Mouse (Mus musculus) kidney, postnatal 25 days (tissue): ENCODE measurements around the gene Dnajc7.

Source experiments
- DNase-seq, 2 experiments: peaks; one replicate each; pipeline ENCODE4 v3.0.0; 2021; ENCODE audit warnings: mixed read lengths in 2 of 2

Dnajc7 gene

GRCm38 (mm10) chr11:100579116-100579799 lies 40.7 kb downstream of the Dnajc7 start:
- no peak for DNase-seq

GRCm38 (mm10) chr11:100577852-100578599 lies 41.9 kb downstream of the Dnajc7 start:
- DNase-seq: no peak

DNA sequence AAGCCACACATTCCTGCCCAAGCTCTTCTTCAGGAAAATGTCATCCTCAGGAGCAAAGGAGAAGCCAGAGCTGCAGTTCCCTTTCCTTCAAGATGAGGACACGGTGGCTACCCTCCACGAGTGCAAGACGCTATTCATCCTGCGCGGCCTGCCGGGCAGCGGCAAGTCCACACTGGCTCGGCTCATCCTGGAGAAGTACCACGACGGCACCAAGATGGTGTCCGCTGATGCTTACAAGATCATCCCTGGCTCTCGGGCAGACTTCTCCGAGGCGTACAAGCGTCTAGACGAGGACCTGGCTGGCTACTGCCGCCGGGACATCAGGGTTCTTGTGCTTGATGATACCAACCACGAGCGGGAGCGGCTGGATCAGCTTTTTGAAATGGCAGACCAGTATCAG lies 43.7 kb downstream of the Dnajc7 start:
- DNase-seq: no peak

DNA sequence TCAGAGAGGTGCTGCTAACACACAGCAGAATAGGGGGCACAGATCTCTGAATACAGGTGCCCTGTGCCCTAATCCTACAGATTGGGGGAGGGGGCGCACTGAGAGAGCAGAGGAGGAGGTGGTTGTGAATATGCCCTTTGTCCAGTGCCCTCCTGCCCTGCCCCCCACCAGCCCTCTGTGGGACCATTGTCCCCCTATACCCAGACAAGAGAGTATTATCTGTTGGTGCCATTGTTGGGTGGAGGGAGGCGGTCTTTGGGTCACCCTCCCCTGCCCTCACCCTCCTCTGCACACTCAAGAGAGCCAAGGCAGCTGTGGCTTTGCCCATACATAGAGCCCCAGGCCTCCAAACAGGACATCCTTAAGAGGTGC lies 44.5 kb downstream of the Dnajc7 start:
- no peak for DNase-seq

- DNase-seq: peak; percentile 87 to 91
Measured at GRCm38 (mm10) chr11:100574708-100575483, 45.1 kb downstream of the Dnajc7 start, which contains the start of gene Cnp. TSS of gene Cnp (plus strand) at chr11:100574904.

DNA sequence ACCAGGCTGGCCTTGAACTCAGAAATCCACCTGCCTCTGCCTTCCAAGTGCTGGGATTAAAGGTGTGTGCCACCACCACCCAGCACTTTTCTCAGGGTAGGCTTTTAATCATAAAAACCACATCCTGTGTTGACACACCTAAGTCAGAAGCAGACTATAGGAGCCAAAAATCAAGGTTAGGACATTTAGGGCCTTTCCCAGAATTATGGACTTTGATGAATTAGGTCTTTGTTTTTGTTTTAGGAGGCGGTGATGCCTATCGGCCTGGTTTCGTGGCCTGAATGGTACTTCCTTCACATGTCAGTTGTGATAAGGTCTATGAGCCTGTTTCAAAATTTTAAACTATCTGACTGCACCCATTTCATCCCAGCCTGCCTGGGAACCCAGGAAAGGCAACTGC lies 45.8 kb downstream of the Dnajc7 start:
- DNase-seq: no peak

GRCm38 (mm10) chr11:100571202-100571567 lies 48.8 kb downstream of the Dnajc7 start:
- no peak for DNase-seq

DNA sequence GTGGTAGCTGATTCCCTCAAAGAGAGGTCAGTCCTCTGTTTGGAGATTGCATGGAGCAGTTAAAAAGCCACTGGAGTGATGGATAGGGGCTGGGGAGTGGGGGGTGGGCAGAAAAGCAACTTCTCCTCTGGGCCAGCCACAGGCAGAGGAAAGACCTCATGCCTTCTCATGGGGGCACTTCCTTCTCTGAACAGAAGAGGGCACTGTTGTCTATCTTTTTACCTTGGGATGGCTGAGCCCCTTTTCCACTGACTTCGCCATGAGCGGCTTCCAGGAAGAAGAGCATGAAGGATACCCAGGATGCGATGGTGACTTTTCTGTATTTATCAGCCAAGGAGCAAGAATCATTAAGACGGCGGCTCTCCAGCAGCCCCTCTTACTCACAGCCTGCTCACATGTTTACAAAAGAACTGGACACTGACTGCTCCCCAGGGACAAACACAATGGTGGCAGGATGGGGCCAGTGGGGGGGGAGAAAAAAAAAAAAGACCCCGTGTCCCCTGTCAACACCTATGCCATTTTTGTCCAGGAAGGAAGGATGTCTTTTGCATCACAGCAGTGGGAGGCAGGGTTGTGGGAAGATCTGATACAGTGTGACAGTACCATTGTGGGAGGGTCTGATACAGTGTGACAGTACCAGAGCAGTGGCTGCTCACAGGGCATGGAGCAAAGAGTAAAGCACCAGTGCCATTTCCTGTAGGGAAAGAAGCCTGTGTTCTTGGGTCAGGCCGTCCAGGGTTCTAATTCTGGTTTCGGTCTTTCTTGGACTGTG lies 49.4 kb downstream of the Dnajc7 start:
- peak; percentile 65 to 86 for DNase-seq

DNA sequence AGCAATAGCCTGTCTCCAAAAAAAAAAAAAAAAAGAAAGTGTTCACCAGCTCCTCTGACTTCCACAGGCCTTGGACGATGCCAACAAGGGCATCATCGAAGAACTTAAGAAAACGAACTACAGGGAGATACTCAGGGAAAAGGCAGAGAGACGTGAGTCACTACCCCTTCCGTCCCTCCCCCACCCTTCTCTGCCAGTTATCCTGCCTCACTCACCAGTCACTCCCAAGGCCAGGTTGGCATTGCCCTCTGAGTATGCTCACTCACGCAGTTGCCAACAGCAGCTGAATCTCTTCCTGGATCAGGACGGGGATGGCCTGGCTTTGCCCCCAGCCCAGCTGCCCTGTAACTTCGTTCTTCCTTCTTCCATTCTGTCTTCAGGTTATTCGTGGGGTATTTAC lies 50.2 kb downstream of the Dnajc7 start:
- DNase-seq: no peak

GRCm38 (mm10) chr11:100568692-100569091 lies 51.3 kb downstream of the Dnajc7 start:
- no peak for DNase-seq

- peak; percentile 67 to 83 for DNase-seq
Measured at GRCm38 (mm10) chr11:100567815-100568245, 52.1 kb downstream of the Dnajc7 start.

DNA sequence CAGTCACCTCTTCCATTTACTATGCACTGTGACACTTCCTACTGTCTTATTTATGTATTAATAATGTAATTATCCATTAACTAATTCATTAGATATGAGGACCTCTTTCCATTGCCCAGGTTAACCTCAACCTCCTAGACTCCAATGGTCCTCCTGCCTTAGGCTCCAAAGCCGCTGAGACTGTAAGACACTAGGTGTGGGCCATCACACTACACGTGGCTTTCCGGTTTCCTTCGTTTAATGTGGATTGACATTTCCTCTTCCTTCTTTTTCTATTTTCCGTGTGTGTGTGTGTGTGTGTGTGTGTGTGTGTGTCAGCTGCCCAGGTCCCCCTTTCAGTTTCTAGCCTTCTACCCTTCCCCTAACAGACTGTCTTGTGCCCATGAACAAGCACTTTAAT lies 52.7 kb downstream of the Dnajc7 start:
- DNase-seq: no peak

DNA sequence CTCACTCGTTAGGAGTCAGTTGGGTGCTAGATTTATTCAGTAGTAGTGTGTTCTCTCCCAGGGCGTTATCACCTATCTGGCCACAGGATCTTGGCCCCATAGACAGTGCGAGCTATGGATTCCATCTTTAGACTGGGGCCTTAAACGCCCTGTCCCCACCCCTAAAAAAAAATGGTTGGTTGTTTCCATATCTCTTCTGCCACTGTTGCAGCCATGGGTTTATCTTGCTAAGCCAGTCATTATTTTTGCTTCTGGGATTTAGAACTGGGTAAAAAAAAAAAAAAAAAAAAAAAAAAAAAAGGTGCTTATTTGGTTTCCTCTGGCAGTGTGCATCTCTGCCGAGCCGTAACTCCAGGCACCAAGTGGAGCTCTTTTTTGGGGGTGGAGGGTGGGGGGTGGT lies 55.3 kb downstream of the Dnajc7 start:
- DNase-seq: no peak

GRCm38 (mm10) chr11:100564297-100564696 lies 55.7 kb downstream of the Dnajc7 start:
- DNase-seq: no peak

GRCm38 (mm10) chr11:100561748-100562147 lies 58.2 kb downstream of the Dnajc7 start:
- no peak for DNase-seq

- DNase-seq: no peak
Measured at GRCm38 (mm10) chr11:100559476-100559875, 60.5 kb downstream of the Dnajc7 start.

GRCm38 (mm10) chr11:100557563-100557962 lies 62.4 kb downstream of the Dnajc7 start:
- DNase-seq: no peak

- peak; percentile 73 to 76 for DNase-seq
Measured at GRCm38 (mm10) chr11:100555583-100555982, 64.4 kb downstream of the Dnajc7 start.

GRCm38 (mm10) chr11:100552842-100553241 lies 67.1 kb downstream of the Dnajc7 start:
- DNase-seq: no peak

DNA sequence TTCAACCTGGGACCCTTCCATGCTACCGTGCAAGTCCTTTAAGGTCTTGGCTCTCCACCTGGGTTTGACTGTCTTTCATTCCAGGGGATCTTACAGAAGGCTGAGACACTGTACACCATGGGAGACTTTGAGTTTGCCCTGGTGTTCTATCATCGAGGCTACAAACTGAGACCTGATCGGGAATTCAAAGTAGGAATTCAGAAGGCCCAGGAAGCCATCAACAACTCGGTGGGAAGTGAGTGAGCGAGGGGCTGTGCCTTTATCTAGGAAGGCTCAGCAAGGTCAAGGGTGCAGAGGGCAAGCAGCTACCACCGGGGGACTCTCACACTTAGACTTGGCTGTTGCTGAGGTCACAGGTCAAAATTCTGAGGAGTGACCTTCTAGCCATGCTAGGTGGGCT lies 69.9 kb downstream of the Dnajc7 start:
- DNase-seq: no peak

DNA sequence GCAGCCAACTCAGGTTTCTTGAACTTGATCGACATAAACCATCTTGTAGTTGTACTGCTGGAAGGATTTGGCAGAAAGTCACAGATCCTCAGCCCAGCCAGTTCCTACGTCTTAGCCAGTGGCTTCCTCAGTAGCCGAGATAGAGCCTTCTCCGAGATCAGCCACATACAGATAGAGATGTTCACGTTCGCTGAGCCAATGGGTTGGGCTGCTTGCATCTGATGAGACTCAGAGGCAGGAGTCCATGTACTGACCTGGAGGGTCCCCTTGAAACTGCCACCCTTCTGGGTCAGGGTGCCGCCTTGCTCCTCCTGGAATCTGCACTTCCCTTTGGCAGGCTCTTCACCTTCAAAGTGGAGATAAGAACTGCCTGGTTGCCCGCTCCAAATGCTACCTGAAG lies 70.5 kb downstream of the Dnajc7 start:
- DNase-seq: no peak

- DNase-seq: no peak
Measured at GRCm38 (mm10) chr11:100548141-100548540, 71.8 kb downstream of the Dnajc7 start.

GRCm38 (mm10) chr11:100546955-100547354 lies 73.0 kb downstream of the Dnajc7 start:
- DNase-seq: no peak
